Mouse (Mus musculus) gonadal fat pad, adult 2 months (tissue): ENCODE data around the gene Plau. TPM values are rescaled to one million over a fixed set of nuclear protein-coding genes. Genes with fewer than 3 reads are reported as not detected.

Experiments used
- DNase-seq: peaks from one replicate; pipeline ENCODE4 v3.0.0-alpha.2; 2012; ENCODE audit warnings: low read depth
- polyA plus RNA-seq: library from polyadenylated mRNA; depleted of rRNA; stranded (reverse); fragments of >200 nt; gene quantifications from 2 replicates; pipeline ENCODE4 v1.2.3, GENCODE M21; 2012; rRNA removed

The Plau gene
- polyA plus RNA-seq, 1 experiment = 25.6 TPM

- no peak for DNase-seq
Observed at GRCm38 (mm10) chr14:20891941-20892402, 55.5 kb downstream of the Plau start.

Other genes with a start within 250 kb of the Plau start
- 13.0 and 14.8 TPM in 2 replicates for gene Usp54, start 195.6 kb upstream of the Plau start, polyA plus RNA-seq
- 1.1 and 1.6 TPM in 2 replicates for gene Myoz1, start 180.1 kb upstream of the Plau start, polyA plus RNA-seq
- gene Synpo2l, start 168.3 kb upstream of the Plau start, polyA plus RNA-seq = 0.43 and 0.49 TPM in 2 replicates
- 160 and 173 TPM in 2 replicates for gene Sec24c, start 162.4 kb upstream of the Plau start, polyA plus RNA-seq
- 13.0 and 15.5 TPM in 2 replicates for gene Fut11, start 141.7 kb upstream of the Plau start, polyA plus RNA-seq
- gene Chchd1, start 133.7 kb upstream of the Plau start, polyA plus RNA-seq = 32.0 and 32.1 TPM in 2 replicates
- gene Zswim8, start 129.1 kb upstream of the Plau start, polyA plus RNA-seq = 177 and 198 TPM in 2 replicates
- 55.9 and 56.1 TPM in 2 replicates for gene Ndst2, start 102.1 kb upstream of the Plau start, polyA plus RNA-seq
- gene Camk2g, start 42.6 kb upstream of the Plau start, polyA plus RNA-seq = 38.5 and 43.3 TPM in 2 replicates
- 82.0 and 85.2 TPM in 2 replicates for gene Vcl, start 92.7 kb downstream of the Plau start, polyA plus RNA-seq
- gene Ap3m1, start 215.8 kb downstream of the Plau start, polyA plus RNA-seq = 56.9 and 58.0 TPM in 2 replicates
- gene Adk, start 215.9 kb downstream of the Plau start, polyA plus RNA-seq = 66.8 and 85.3 TPM in 2 replicates